Mouse (Mus musculus) forebrain, embryonic 14.5 days (tissue): Measurements from ENCODE around the gene Grhl1. TPM values are rescaled to one million over a fixed set of nuclear protein-coding genes. Genes with fewer than 3 reads are reported as not detected.

ENCODE experiments used
- ATAC-seq: fragments of 200-750 bp; cut with Nextera tagmentation; 2 replicates; pipeline ENCODE4 v1.8.0; 2017; ENCODE audit warnings: mild to moderate bottlenecking, moderate library complexity
- DNase-seq: peaks from one replicate; pipeline ENCODE4 v3.0.0-alpha.2; 2015; ENCODE audit warnings: low spot score
- H3K27ac ChIP-seq: fragments of 300-500 bp; sonication (generic); 2 replicates; pipeline ENCODE4 v1.5.1; 2014; ENCODE audit warnings: low read depth, mild to moderate bottlenecking, control low read depth, low read length, moderate library complexity
- H3K27me3 ChIP-seq: fragments of 300-500 bp; sonication (generic); replicated peaks from 2 replicates; pipeline ENCODE4 v1.6.1; 2014; ENCODE audit warnings: low read length, control low read depth, mixed read lengths; ENCODE audit not compliant: control insufficient read depth, insufficient read depth
- H3K36me3 ChIP-seq: fragments of 300-500 bp; sonication (generic); 2 replicates; pipeline ENCODE4 v1.6.1; 2014; ENCODE audit warnings: low read length, control low read depth; ENCODE audit not compliant: control insufficient read depth, insufficient read depth
- H3K4me1 ChIP-seq: fragments of 300-500 bp; sonication (generic); 2 replicates; pipeline ENCODE4 v1.6.1; 2014; ENCODE audit warnings: antibody characterized with exemption, low read length, control low read depth; ENCODE audit not compliant: control insufficient read depth, insufficient read depth
- H3K4me2 ChIP-seq: fragments of 300-500 bp; sonication (generic); 2 replicates; pipeline ENCODE4 v1.6.1; 2014; ENCODE audit warnings: mild to moderate bottlenecking, control low read depth, low read length
- H3K4me3 ChIP-seq: fragments of 300-500 bp; sonication (generic); 2 replicates; pipeline ENCODE4 v1.5.1; 2014; ENCODE audit warnings: low read depth, low read length, control low read depth
- H3K9ac ChIP-seq: fragments of 300-500 bp; sonication (generic); 2 replicates; pipeline ENCODE4 v1.6.1; 2014; ENCODE audit warnings: mild to moderate bottlenecking, low read length, control low read depth, moderate library complexity
- H3K9me3 ChIP-seq: fragments of 300-500 bp; sonication (generic); replicated peaks from 2 replicates; pipeline ENCODE4 v1.6.1; 2016; ENCODE audit warnings: low read length, control low read depth, mixed read lengths; ENCODE audit not compliant: control insufficient read depth
- WGBS: fragments of 180-500 bp; shearing (Covaris S2); extraction: QIAGEN DNeasy Blood & Tissue Kit; methylation state at CpG from one replicate; pipeline ENCODE4 v1.1.7; 2014; 5-methylcytosine and 5-hydroxymethylcytosine counted together
- polyA plus RNA-seq: library from polyadenylated mRNA; unstranded; fragments of >200 nt; fragmentation: Nextera tagmentation; extraction: Ambion mirVana; gene quantifications from 2 replicates; pipeline ENCODE4 v1.2.1, GENCODE M21; 2014

Grhl1 gene
- polyA plus RNA-seq, 1 experiment from 2014 or later: 0.72 TPM

DNA sequence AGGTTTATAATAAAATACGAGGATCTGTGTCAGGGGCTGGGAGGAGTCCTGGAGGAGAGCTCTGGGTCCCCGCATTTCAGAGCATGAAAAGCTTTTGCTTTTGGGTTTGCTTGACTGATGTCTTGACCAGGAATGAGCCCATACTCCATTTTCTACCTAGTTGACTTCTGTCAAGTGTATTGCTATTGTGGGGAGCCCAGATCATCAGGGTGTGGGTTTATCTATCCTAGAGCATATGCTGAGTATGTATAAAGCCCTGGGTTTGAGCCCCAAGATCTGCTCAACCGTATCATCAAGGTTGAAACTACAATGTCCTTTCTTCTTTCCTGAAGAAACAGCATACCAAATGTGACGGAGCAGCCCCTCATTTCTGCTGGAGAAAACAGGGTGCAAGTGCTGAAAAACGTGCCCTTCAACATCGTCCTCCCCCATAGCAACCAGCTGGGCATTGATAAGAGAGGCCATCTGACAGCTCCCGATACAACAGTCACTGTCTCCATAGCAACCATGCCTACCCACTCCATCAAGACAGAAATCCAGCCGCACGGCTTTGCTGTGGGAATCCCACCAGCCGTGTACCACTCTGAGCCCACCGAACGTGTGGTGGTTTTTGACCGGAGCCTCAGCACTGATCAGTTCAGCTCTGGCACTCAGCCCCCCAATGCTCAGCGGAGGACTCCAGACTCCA, 9.1 kb downstream of the Grhl1 start:
- 82% methylated on average over 14 of the region's 14 CpGs for whole genome bisulfite sequencing
- H3K4me3 ChIP-seq: no peak overlapping the region
- no peak overlapping the region for H3K9ac ChIP-seq
- no peaks in the 10 kb centered on the region for H3K27me3 ChIP-seq
- no peaks in the 10 kb centered on the region for H3K36me3 ChIP-seq
- DNase-seq (no peak), ATAC-seq (no peak)
- no peaks in the 10 kb centered on the region for H3K4me1 ChIP-seq
- no peak overlapping the region for H3K27ac ChIP-seq
- no peak overlapping the region for H3K4me2 ChIP-seq
- H3K9me3 ChIP-seq: no peaks in the 10 kb centered on the region

DNA sequence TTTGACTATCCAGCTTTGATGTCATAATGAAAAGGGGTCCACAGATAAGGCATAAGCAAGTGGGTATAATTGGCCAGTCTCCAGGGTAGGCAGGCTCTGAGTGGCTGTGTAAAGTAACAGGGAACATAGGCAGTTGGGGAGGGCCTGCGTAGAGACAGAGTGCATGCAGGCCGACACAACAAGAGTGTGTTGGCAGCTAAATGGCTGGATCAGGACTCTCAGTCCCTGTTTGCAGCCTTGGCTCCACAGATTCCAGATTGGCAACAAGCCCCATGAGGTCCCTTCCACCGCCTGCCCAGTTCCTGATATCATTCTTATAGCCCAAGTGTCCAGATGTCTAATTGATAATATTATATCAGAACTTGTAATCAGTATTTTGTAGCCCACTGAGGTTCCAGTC, 11.6 kb downstream of the Grhl1 start:
- Histone ChIP-seq H3K9ac (no peak overlapping the region), H3K4me3 (no peak overlapping the region), H3K4me1 (no peaks in the 10 kb centered on the region), H3K27ac (no peak overlapping the region), H3K9me3 (no peaks in the 10 kb centered on the region), H3K36me3 (no peaks in the 10 kb centered on the region), H3K27me3 (no peaks in the 10 kb centered on the region), H3K4me2 (no peak overlapping the region)
- 79% methylated on average over 3 of the region's 3 CpGs for WGBS
- peak; percentile 15 for DNase-seq
- no peak for ATAC-seq

DNA sequence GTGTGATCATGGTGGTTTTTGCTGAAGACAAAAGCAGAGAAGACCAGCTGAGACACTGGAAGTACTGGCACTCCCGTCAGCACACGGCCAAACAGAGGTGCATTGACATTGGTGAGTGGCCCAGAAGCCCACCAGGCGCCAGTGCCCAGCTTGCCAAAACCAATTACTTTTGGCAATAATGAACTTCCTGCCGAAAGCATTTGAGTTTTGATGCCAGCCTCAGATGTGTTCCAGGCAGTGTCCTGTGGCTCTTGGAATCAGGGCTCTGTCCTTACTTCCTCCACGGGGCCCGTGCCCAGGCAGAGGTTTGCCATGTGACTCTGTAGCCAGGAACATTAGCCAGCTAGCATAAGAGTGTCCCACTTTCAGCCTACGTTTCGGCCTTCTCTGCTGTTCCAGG, 12.8 kb downstream of the Grhl1 start:
- Histone ChIP-seq H3K4me1 (no peaks in the 10 kb centered on the region), H3K27me3 (no peaks in the 10 kb centered on the region), H3K9me3 (no peaks in the 10 kb centered on the region), H3K9ac (no peak overlapping the region), H3K4me3 (no peak overlapping the region), H3K4me2 (no peak overlapping the region), H3K36me3 (no peaks in the 10 kb centered on the region), H3K27ac (no peak overlapping the region)
- DNase-seq: peak; percentile 27
- ATAC-seq: peak; percentile 20; the same call in 1 of the 2 replicates
- WGBS: 78% methylated on average over 8 of the region's 8 CpGs

DNA sequence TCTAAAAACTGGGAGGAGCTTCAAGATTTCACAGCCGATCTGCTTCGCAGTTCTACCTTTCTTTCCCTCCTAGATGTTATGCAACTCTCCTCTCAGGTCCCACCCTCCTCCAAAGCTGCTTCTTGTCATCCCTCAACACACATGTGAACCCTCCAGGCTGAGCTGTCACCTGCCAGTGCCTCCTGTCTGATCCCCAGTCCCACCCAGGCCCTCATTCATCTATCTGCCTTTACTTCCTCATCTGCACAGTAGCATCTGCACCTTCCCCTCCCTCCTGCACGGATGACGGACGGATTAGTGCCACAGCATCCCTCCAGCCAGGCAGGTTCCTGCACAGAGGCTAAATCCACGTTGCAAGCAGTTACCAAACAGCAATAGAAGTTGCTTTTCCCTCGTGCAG, 14.1 kb downstream of the Grhl1 start:
- H3K4me3 ChIP-seq: no peak overlapping the region
- H3K27me3 ChIP-seq: no peaks in the 10 kb centered on the region
- H3K9me3 ChIP-seq: no peaks in the 10 kb centered on the region
- no peak for DNase-seq
- no peak for ATAC-seq
- no peaks in the 10 kb centered on the region for H3K36me3 ChIP-seq
- H3K4me2 ChIP-seq: no peak overlapping the region
- H3K9ac ChIP-seq: no peak overlapping the region
- H3K4me1 ChIP-seq: no peaks in the 10 kb centered on the region
- 76% methylated on average over 7 of the region's 7 CpGs for WGBS
- no peak overlapping the region for H3K27ac ChIP-seq

DNA sequence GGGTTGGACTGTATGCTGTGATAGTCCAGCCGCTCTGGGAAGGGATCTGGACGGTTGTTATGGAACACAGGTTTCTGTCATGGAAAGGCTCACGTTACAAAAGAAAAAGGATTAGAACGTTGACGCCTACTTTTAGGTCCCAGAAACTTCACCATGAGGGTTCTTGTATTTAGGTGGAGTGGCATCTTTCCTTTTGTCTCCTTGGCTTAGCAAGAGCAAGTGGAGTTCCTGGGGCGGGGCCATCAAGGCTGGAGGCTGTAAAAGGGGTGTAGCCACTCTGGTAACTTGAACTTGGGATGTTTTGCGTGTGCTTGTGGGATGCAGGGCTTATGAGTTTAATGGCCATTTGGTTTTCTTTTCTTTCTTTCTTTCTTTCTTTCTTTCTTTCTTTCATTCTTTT, 18.3 kb downstream of the Grhl1 start:
- no peaks in the 10 kb centered on the region for H3K27me3 ChIP-seq

DNA sequence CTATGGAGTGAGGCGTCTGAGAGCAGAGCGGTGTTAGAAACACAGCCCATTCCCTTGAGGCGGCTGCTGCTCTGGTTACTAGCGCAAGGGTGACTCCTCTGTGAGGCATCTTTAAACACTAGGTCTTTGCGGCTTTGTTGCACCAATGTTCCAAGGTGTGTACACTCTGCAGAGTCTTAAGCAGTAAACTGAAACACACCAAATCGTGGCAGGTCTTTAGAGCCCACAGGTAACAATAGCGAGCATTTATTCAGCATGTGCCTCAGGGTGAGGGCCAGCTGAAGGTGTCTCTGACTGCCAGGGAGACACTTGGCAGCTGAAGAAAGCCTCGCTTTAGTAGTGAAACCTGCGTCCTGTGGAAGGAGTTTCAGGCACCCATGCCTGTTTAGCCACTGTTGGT, 20.0 kb downstream of the Grhl1 start:
- 83% methylated on average over 9 of the region's 9 CpGs for WGBS
- Histone ChIP-seq H3K4me2 (no peak overlapping the region), H3K27ac (no peak overlapping the region), H3K9ac (no peak overlapping the region), H3K4me3 (no peak overlapping the region), H3K9me3 (no peaks in the 10 kb centered on the region), H3K4me1 (0 out of 2 replicates have a peak, but pooled peaks cover 2% of the 10 kb centered on the region), H3K27me3 (no peaks in the 10 kb centered on the region), H3K36me3 (no peaks in the 10 kb centered on the region)
- ATAC-seq: no peak
- DNase-seq: no peak

More for the DNA sequence above, 18.3 kb downstream of the Grhl1 start:
- no peak overlapping the region for H3K4me2 ChIP-seq
- H3K4me1 ChIP-seq: 0 out of 2 replicates have a peak, but pooled peaks cover 2% of the 10 kb centered on the region
- no peak for ATAC-seq
- H3K27ac ChIP-seq: no peak overlapping the region
- DNase-seq: no peak
- H3K9ac ChIP-seq: no peak overlapping the region
- no peaks in the 10 kb centered on the region for H3K36me3 ChIP-seq
- WGBS: 71% methylated on average over 7 of the region's 7 CpGs
- H3K9me3 ChIP-seq: no peaks in the 10 kb centered on the region
- no peak overlapping the region for H3K4me3 ChIP-seq

DNA sequence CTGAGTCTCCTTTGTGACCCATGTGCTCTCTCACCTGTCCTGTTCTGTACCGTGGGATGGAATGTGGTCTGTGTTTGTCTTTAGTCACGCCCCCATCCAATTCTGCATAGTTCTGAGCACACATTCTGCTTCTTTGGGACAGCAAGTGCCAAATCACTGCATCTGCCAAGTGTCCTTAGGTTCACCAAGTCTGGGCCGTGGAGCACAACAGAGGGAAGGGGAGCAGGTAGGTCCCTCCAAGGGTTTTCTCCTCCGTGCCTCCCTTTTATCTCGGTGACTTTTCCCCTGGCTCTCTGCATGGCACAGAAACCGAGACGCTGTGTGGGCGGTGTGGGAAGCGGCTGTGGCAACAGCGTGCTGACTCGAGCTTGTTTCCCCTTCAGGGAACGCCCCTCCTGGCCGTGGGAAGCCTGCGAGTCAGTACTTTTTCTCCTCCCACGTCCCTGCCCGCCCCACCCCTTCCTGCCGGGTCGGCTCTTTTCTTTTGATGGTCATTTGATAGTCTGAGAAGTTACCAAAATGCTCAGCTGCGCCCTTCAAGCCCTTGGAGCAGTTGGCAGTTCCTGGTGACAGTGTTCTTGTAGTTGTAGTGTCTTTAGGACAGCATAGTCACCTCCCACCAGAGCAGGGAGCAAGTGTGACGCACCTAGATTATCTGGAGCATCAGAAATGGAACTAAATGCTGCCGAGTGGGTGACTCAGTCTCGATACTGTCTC, 21.0 kb downstream of the Grhl1 start:
- Histone ChIP-seq H3K9me3 (no peaks in the 10 kb centered on the region), H3K4me2 (peak overlapping the region; percentile 28), H3K4me3 (no peak overlapping the region), H3K36me3 (no peaks in the 10 kb centered on the region), H3K27ac (no peak overlapping the region), H3K27me3 (no peaks in the 10 kb centered on the region), H3K9ac (no peak overlapping the region), H3K4me1 (0 out of 2 replicates have a peak, but pooled peaks cover 2% of the 10 kb centered on the region)
- no peak; the same call in 1 of the 2 replicates for ATAC-seq
- no peak for DNase-seq
- WGBS: 19% methylated on average over 22 of the region's 22 CpGs

DNA sequence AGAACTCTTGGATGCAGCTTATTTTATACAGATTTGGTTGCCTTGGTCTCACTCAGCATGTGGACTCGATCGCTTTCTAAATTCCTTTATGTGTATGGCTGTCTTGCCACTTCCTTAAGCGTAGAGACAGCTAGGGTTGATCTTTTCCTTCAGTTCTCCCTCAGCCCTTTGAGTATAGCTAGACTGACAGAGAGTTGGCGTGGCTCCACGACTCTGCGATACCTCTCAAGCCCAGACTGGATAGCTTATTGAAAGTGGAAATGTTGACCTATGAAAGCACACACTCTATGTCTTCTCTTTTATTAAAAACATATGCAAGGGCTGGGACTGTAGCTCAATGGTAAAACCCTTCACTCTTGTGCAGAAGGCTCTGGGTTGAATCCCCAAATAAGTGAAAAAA, 25.3 kb downstream of the Grhl1 start:
- no peak for DNase-seq
- no peak overlapping the region for H3K4me3 ChIP-seq
- H3K4me1 ChIP-seq: 0 out of 2 replicates have a peak, but pooled peaks cover 2% of the 10 kb centered on the region
- no peaks in the 10 kb centered on the region for H3K36me3 ChIP-seq
- no peak for ATAC-seq
- H3K9me3 ChIP-seq: no peaks in the 10 kb centered on the region
- 86% methylated on average over 6 of the region's 6 CpGs for WGBS
- H3K9ac ChIP-seq: no peak overlapping the region
- H3K27ac ChIP-seq: no peak overlapping the region
- no peaks in the 10 kb centered on the region for H3K27me3 ChIP-seq
- no peak overlapping the region for H3K4me2 ChIP-seq

DNA sequence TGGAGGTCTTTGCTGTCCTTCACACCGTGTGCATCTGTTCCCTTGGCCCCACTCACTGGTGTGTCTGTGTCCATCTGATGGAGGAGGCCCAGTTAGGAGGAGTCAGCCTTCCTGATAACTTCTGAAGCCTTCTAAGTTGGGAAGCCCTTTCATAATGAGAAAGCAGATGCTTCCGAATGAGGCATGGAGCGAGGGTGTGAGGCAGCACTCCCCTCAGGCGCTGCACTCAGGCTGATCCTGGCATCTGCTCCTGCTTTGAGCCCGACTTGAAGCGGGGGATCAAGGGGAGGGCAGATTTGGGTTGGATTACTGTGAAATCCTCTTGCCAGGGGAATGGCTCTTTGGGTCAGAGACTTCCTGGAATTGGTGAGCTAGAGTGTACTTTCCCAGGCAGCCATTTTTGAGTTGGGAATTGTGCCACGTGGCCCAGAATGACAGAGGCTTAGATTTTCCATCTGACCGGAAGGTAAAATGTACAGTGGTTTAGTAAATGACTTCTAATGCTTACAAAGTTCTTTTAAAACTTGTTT, 27.3 kb downstream of the Grhl1 start:
- Histone ChIP-seq H3K9ac (no peak overlapping the region), H3K27me3 (no peaks in the 10 kb centered on the region), H3K4me1 (no peaks in the 10 kb centered on the region), H3K4me3 (no peak overlapping the region), H3K9me3 (no peaks in the 10 kb centered on the region), H3K27ac (no peak overlapping the region), H3K36me3 (no peaks in the 10 kb centered on the region), H3K4me2 (no peak overlapping the region)
- ATAC-seq (no peak), DNase-seq (no peak)
- 71% methylated on average over 8 of the region's 8 CpGs for WGBS
